Mouse (Mus musculus) cerebellum, adult 18-20 months (tissue): ENCODE data around the gene Ercc8.

Source experiments
- DNase-seq, 2 experiments: peaks; one replicate each; pipeline ENCODE4 v3.0.0; 2021

Gene Ercc8

GRCm38 (mm10) chr13:108229191-108229590, 70.7 kb downstream of the Ercc8 start:
- DNase-seq = no peak

DNA sequence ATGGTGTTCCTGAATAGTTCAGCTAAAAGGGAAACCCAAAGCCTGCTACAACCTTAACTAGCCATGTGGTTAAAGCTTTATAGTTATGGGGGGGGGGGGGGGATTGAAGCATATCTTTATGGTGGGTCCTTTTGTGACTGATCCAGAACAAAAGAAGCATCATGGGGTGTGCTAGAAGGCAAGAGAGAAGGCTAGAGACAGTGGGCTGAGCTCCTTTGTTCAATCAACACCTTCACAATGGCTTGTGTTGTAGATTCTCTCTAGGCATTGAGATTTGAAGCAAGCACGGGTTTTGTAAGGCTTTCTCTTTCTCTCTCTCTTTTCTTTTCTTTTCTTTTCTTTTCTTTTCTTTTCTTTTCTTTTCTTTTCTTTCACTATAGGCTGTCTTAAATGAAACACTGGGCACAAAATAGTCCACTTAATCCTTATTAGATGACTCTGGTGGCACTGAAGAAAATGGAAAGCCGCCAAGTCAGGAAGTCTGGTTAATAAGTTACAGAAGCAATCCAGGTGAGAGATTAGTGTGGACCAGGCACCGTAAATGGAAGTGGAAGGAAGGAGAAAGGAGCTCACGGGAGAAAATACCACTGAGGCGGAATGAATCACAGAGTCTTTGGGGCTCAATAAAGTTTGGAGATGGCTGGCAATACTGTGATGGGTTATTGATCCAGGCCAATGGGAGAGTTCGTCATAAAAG, 71.3 kb downstream of the Ercc8 start:
- DNase-seq = no peak

DNA sequence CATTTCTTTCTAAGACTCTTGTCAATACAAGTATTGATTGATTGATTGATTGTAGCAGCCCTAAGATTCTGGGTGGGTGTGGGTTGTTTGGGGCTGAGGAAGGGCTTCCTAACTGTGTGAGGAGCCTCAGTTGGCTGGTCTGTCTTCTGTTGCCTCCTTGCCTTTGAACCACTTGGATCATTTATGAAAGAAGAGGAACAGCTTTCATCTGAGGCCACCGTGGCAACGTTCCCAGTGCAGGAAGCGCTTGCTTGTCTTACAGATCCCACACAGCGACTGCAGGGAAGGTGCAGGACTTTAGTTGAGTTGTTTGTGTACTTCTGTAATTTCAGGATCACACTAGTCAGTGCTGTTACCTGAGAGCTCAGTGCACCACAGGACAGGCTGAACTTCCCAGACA, 81.5 kb downstream of the Ercc8 start:
- peak; percentile 21 to 38 for DNase-seq

GRCm38 (mm10) chr13:108241715-108242114, 83.2 kb downstream of the Ercc8 start:
- no peak for DNase-seq
